Mouse (Mus musculus) forebrain, embryonic 10.5 days (tissue): Measurements from ENCODE around the gene Wfdc15a. TPM values are rescaled to one million over a fixed set of nuclear protein-coding genes. Genes with fewer than 3 reads are reported as not detected.
"Not testable (repeated sequence)": the region's sequence is repeated elsewhere in the genome, so short reads cannot be mapped to it uniquely, and the experiment has no call there.

ENCODE experiments used
- DNase-seq: peaks from one replicate; pipeline ENCODE4 v3.0.0-alpha.2; 2017; ENCODE audit warnings: low spot score; ENCODE audit errors: extremely low spot score
- H3K27ac ChIP-seq: fragments of 300-500 bp; sonication (generic); 2 replicates; pipeline ENCODE4 v1.5.1; 2016; ENCODE audit warnings: mild to moderate bottlenecking
- H3K27me3 ChIP-seq: fragments of 300-500 bp; sonication (generic); 2 replicates; pipeline ENCODE4 v1.6.1; 2016; ENCODE audit warnings: mild to moderate bottlenecking; ENCODE audit not compliant: poor library complexity, severe bottlenecking
- H3K36me3 ChIP-seq: fragments of 300-500 bp; sonication (generic); replicated peaks from 2 replicates; pipeline ENCODE4 v1.6.1; 2016; ENCODE audit warnings: mild to moderate bottlenecking, moderate library complexity
- H3K4me1 ChIP-seq: fragments of 300-500 bp; sonication (generic); 2 replicates; pipeline ENCODE4 v1.6.1; 2016
- H3K4me3 ChIP-seq: fragments of 300-500 bp; sonication (generic); 2 replicates; pipeline ENCODE4 v1.5.1; 2016; ENCODE audit warnings: mild to moderate bottlenecking, moderate library complexity
- H3K9me3 ChIP-seq: fragments of 300-500 bp; sonication (generic); 2 replicates; pipeline ENCODE4 v1.6.1; 2016; ENCODE audit warnings: mild to moderate bottlenecking, moderate library complexity
- WGBS: fragments of 180-500 bp; shearing (Covaris S2); methylation state at CpG from one replicate; pipeline ENCODE4 v1.1.7; 2016; 5-methylcytosine and 5-hydroxymethylcytosine counted together
- polyA plus RNA-seq: library from polyadenylated mRNA; unstranded; fragments of >200 nt; fragmentation: Nextera tagmentation; extraction: Ambion mirVana; gene quantifications from 2 replicates; pipeline ENCODE4 v1.2.1, GENCODE M21; 2016

Gene Wfdc15a
- not detected in 2 replicates for polyA plus RNA-seq

DNA sequence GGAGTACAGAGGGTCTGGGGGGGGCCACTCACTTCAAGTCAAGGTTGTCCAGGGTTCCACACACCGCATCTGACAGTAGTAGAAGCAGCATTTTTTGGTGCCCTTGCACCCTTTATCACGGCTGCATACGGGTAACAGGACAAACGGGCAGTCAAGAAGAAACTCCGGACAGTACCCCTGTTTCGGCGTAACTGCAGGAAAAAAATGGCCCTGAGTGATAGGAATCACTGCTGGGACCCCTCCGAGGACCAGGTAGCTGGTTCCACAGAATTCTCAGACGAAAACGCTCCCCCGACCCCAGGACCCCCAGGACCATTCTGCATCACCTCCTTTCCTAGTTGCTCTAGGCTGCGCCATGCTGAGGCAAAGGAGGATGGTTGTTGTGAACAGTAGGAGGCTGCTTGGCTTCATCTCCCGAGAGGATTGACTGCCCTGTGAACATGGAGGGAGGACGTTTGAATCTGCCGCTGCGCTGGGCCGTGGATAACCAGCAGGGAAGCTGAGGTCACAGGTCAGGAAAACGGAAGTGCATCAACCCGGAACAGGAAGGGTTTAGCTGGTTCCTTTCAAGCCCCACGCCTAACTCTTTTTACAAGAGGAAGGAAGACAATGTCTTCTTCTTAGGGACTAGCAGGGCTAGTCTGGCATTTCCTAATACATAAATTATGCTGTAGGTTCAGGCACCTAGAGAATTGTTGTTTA, at the start of gene Wfdc15a:
TSS of gene Wfdc15a (minus strand) at position 505 of the 702 bp plus-strand sequence.
- Histone ChIP-seq H3K27me3 (no peaks in the 10 kb centered on the region), H3K4me3 (no peak within 1 kb of the TSS), H3K4me1 (no peaks in the 10 kb centered on the region), H3K9me3 (no peaks in the 10 kb centered on the region), H3K27ac (no peak within 1 kb of the TSS), H3K36me3 (no peaks in the 10 kb centered on the region)
- 78% methylated on average over 20 of the region's 20 CpGs for WGBS
- no peak for DNase-seq

DNA sequence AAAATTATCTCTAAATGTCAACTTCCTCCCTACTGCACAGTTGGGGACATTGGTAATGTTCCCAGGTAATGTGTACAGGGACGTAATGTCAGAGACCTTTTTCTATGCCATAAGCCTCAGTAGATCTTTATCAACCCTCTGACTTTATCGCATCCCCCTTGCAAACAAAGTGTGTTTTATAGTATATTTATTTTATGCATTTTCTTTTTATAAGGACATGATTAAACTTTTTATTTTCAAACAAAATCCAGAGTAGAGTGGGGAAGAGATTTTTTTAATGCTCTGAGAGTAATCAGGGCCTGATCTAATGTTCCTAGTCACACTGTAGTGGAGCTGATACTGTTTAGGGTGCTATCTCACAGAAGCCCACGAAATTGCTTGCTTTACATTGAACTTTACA, 38.4 kb upstream of the Wfdc15a start, which contains the start of gene Svs2:
TSS of gene Svs2 (minus strand) at position 101 of the 400 bp plus-strand sequence.
- Histone ChIP-seq H3K4me1 (peaks cover 3% of the 10 kb centered on the region; the same call in 1 of the 2 replicates), H3K36me3 (no peaks in the 10 kb centered on the region), H3K9me3 (no peaks in the 10 kb centered on the region), H3K27me3 (no peaks in the 10 kb centered on the region), H3K27ac (no peak within 1 kb of the TSS), H3K4me3 (no peak within 1 kb of the TSS)
- 89% methylated on average over 3 of the region's 3 CpGs for WGBS
- DNase-seq: no peak

DNA sequence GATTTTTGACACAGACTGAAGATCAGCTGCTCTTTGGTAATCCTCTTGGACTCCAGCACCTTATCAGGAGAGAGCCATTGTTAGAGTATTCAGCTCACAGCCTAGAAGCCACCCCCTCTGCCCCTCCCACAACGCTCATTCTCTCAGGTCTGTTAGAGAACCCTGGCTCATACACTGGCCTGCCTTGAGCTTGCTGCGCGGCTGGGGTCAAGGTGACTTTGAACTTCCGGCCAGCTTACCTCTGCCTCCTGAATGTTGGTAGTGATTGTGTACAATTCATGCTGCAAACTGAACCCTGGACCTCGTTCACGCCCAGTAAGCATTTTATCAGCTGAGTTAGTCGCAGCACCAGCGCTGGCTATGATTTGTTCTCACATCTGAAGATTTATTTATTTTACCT, 32.7 kb upstream of the Wfdc15a start:
- 92% methylated on average over 8 of the region's 8 CpGs for WGBS
- Histone ChIP-seq H3K27me3 (no peaks in the 10 kb centered on the region), H3K9me3 (no peaks in the 10 kb centered on the region), H3K36me3 (no peaks in the 10 kb centered on the region), H3K4me1 (no peaks in the 10 kb centered on the region), H3K4me3 (no peak overlapping the region), H3K27ac (no peak overlapping the region)
- no peak for DNase-seq

DNA sequence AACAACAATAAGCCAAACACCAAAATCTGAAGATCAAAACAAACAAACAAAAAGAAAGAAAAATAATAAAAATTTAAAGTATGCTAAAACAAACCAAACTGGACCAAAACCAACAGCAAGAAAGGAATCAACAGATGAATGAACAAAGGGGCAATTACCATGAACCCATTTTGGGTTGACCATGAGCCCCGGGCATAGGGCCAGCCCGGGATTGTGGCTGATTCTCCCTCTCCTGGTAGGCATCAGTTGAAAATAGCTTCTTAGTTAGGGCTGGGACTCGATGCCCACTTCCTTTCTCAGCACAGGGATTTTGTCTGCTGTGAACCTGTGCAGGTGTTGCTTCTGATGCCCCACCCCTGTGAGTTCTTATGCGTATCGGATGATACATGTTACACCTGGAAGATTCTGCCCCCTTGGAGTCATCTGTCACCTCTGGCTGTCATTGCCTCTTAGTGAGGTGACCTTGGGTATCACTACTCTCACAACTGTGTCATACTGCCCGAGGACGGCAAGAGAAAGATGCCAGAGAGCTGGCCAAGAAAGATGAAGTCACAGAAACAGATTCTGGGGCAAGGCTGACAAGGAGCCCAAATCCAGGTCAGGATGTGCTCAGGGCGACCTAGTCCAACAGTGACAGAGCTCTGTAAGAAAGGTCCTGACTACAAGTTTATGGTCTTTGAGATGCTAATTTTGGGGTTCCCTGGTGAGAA, 28.6 kb upstream of the Wfdc15a start:
- no peaks in the 10 kb centered on the region for H3K27me3 ChIP-seq
- H3K27ac ChIP-seq: no peak overlapping the region
- H3K36me3 ChIP-seq: no peaks in the 10 kb centered on the region
- H3K4me1 ChIP-seq: no peaks in the 10 kb centered on the region
- WGBS: 91% methylated on average over 8 of the region's 8 CpGs
- no peak overlapping the region for H3K4me3 ChIP-seq
- H3K9me3 ChIP-seq: no peaks in the 10 kb centered on the region
- DNase-seq: no peak

DNA sequence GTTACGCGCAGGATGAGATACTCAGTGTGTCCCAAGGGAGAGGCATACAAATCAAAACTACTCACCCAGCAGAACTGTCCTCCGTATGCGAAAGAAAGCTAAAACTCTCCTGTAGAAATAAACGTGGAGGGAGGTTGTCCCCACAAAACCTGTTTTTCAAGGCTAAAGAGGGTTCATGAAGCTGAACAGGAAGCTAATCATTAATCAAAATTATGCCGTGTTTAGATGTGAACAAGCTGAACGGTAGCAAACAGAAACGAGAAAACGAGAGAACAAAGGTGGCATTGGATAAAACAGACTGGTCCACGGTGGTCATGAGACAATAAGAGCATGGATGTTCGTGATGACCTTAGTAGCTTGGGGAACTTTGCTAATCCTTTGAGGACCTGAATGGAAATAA, 21.6 kb upstream of the Wfdc15a start, which contains the start of gene Wfdc15b:
TSS of gene Wfdc15b (minus strand) at position 139 of the 400 bp plus-strand sequence.
- H3K27me3 ChIP-seq: no peaks in the 10 kb centered on the region
- H3K4me1 ChIP-seq: no peaks in the 10 kb centered on the region
- no peak for DNase-seq
- H3K27ac ChIP-seq: no peak within 1 kb of the TSS
- H3K9me3 ChIP-seq: no peaks in the 10 kb centered on the region
- H3K4me3 ChIP-seq: no peak within 1 kb of the TSS
- 89% methylated on average over 11 of the region's 11 CpGs for WGBS
- H3K36me3 ChIP-seq: no peaks in the 10 kb centered on the region

DNA sequence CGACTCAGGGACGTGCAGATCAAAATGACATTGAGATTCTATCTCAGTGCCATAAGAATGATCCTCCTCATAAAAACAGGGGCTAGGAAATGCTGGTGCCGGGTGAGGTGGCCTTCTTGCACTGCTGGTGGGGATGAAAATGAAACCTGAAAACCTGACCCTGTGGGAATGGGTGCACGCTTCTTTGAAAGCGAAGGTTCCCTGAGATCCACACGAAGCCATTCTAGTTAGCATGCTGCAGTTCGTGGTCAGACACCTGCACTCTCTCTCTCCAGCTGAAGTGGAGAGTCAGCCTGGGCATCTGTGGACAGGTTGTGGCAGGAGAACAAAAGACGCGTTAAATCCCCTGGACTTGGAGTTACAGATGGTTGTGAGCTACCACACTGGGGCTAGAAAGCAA, 19.4 kb upstream of the Wfdc15a start:
- no peak overlapping the region for H3K27ac ChIP-seq
- H3K4me3 ChIP-seq: no peak overlapping the region
- WGBS: 87% methylated on average over 9 of the region's 9 CpGs
- no peak for DNase-seq
- H3K4me1 ChIP-seq: no peaks in the 10 kb centered on the region
- no peaks in the 10 kb centered on the region for H3K9me3 ChIP-seq
- no peaks in the 10 kb centered on the region for H3K27me3 ChIP-seq
- H3K36me3 ChIP-seq: no peaks in the 10 kb centered on the region

DNA sequence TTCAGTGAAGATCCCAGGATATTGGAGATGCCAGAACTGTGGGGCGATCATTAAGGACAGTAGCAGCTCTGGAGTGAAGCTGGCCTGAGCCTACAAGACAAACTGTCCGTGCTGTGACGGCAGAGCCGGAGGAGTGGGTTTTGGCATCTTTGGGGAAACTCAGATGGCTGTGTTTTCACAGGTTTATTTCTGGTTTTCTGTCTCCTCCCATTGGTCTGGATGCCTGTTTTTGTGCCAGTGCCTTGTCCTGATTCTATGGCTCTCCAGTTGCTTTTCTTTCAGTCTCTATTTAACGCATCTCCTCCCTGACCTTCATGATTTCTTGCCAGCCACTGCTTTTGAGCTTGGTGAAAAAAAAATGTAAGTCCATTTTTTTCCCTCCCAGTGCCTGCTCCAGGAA, 12.8 kb upstream of the Wfdc15a start:
- Histone ChIP-seq H3K9me3 (no peaks in the 10 kb centered on the region), H3K4me1 (no peaks in the 10 kb centered on the region)
- 90% methylated on average over 5 of the region's 5 CpGs for WGBS

DNA sequence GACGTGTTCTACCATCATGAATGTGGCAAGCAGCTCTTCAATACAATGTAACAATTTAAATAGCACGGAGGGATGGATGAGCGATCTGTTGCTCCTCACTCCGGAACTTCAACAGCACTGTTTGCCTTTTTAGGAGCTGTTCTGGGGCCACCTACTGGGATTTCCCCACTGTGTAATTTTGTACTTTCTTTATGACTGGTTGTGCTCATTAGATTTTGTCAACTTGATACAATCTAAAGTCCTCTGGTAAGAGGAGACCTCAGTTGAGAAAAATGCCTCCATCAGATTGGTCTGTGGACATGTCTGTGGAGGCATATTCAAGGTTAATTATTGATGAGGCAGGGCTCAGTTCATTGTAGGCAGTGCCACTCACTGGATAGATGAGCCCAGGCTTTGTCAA, 11.0 kb upstream of the Wfdc15a start:
- H3K36me3 ChIP-seq: no peaks in the 10 kb centered on the region
- DNase-seq: no peak
- 86% methylated on average over 4 of the region's 4 CpGs for WGBS

More for the DNA sequence above, 12.8 kb upstream of the Wfdc15a start:
- Histone ChIP-seq H3K36me3 (no peaks in the 10 kb centered on the region), H3K4me3 (no peak overlapping the region), H3K27me3 (no peaks in the 10 kb centered on the region), H3K27ac (no peak overlapping the region)
- DNase-seq: no peak

DNA sequence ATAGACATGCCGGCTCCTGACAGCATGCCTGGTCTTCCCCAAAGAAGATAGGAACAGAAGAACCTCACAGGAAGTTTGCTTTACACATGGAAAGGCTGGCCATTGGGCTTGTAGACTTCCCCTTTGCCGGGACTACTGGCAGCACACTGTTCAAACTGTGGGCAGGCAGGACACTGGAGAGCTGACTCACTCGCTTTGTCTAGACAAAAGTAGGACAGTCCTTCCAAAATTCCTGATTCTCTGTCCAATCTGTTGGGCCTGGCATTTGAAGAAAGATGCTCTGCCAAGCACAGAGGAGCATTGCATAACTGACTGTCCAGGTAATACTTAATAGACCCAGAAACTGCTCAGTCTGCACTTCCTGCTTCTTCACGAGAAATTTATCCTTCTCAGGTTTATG, 6.7 kb upstream of the Wfdc15a start:
- no peak for DNase-seq

More for the DNA sequence above, 11.0 kb upstream of the Wfdc15a start:
- no peaks in the 10 kb centered on the region for H3K27me3 ChIP-seq
- no peaks in the 10 kb centered on the region for H3K4me1 ChIP-seq
- no peak overlapping the region for H3K27ac ChIP-seq
- H3K4me3 ChIP-seq: no peak overlapping the region
- H3K9me3 ChIP-seq: no peaks in the 10 kb centered on the region

DNA sequence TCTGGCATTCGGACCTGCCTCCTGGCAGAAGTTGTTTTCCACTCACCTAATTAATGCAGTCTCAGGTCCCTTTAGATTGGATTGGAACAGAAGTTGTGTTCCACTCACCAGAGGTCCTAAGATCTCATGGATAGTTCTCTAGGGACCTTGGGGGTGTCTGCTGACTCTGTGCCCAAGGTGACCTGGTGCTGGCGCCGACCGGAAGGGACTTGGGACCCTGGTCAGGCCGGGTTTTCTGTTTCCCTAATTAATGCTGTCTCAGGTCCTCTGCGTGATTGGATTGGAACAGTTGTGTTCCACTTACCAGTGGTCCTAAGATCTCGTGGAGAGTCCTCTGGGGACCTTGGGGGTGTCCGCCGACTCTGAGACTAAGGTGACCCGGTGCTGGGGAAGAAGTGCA, 6.1 kb upstream of the Wfdc15a start:
- not testable (repeated sequence) for DNase-seq, H3K27me3 ChIP-seq
- WGBS: 90% methylated on average over 10 of the region's 10 CpGs

More for the DNA sequence above, 6.7 kb upstream of the Wfdc15a start:
- H3K4me1 ChIP-seq: no peaks in the 10 kb centered on the region
- no peaks in the 10 kb centered on the region for H3K9me3 ChIP-seq
- H3K4me3 ChIP-seq: no peak overlapping the region
- H3K27me3 ChIP-seq: no peaks in the 10 kb centered on the region
- 82% methylated on average over 4 of the region's 4 CpGs for WGBS
- no peaks in the 10 kb centered on the region for H3K36me3 ChIP-seq
- H3K27ac ChIP-seq: no peak overlapping the region

DNA sequence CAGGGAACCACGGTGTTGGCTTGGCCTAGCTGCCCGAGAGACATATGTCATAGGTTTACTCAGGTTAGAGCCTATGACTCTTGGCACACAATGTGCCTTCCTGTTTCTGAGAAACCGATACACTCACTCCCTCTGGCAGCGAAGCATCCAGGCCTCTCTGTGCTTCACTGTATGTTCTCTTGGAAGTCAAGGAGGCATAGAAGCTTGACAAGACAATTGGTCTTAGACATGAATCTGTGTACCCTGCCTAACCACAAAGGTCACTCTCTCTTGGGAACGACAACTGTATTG, 3.3 kb downstream of the Wfdc15a start:
- DNase-seq: no peak
- H3K27me3 ChIP-seq: no peaks in the 10 kb centered on the region
- no peak overlapping the region for H3K4me3 ChIP-seq
- H3K27ac ChIP-seq: no peak overlapping the region
- 90% methylated on average over 5 of the region's 5 CpGs for WGBS
- H3K4me1 ChIP-seq: no peaks in the 10 kb centered on the region
- no peaks in the 10 kb centered on the region for H3K36me3 ChIP-seq
- H3K9me3 ChIP-seq: no peaks in the 10 kb centered on the region

More for the DNA sequence above, 6.1 kb upstream of the Wfdc15a start:
- not testable (repeated sequence) for H3K27ac ChIP-seq, H3K9me3 ChIP-seq, H3K4me1 ChIP-seq, H3K36me3 ChIP-seq, H3K4me3 ChIP-seq

DNA sequence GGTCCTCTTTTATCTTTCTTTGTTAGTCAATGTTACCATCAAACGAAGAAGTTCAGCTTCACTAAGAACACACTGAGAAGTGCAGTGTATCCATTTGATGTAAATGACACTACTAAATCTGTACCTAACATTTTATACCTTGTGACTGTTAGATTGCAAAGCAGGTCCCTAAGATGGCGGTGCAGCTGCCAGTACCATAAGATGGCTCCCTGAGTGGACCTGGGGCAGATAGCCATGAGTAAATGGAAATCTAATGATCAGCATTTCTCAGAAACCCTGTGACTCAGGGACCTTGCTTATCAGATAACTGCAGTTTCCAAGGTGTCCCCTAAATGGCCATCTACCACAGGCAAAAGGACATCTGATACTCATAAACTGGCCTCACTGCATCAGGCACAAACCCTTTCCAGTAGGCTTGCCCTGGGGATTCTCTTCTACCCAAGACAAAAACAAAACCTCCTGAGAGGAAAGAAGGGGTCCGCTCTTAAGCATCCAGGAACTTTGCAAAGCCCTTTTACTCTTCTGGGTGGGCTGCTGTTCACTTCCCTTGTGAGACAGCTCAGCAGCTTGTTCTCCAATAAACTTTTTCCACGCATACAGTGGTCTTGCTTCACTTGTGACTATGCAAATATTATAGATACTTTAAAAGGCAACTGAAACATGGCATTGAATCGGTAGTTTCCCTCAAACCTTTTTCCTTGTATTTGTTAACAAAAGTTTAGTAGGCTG, 3.8 kb downstream of the Wfdc15a start:
- Histone ChIP-seq H3K9me3 (no peaks in the 10 kb centered on the region), H3K27ac (no peak overlapping the region), H3K4me1 (no peaks in the 10 kb centered on the region), H3K27me3 (no peaks in the 10 kb centered on the region), H3K36me3 (no peaks in the 10 kb centered on the region), H3K4me3 (no peak overlapping the region)
- DNase-seq: no peak
- WGBS: 92% methylated on average over 5 of the region's 5 CpGs
